Mouse (Mus musculus) heart, embryonic 12.5 days (tissue): Measurements from ENCODE around the gene Ajm1. TPM values are rescaled to one million over a fixed set of nuclear protein-coding genes. Genes with fewer than 3 reads are reported as not detected.

Experiments
- polyA plus RNA-seq: library from polyadenylated mRNA; unstranded; fragments of >200 nt; fragmentation: Nextera tagmentation; extraction: Ambion mirVana; gene quantifications from 2 replicates; pipeline ENCODE4 v1.2.1, GENCODE M21; 2016

The Ajm1 gene
- polyA plus RNA-seq, 1 experiment from 2014 or later = 0.46 TPM

Other genes with a start within 250 kb of the Ajm1 start
- 34.0 and 40.9 TPM in 2 replicates for gene Man1b1, start 249.4 kb downstream of the Ajm1 start, polyA plus RNA-seq
- 11.3 TPM in 2 replicates for gene Dpp7, start 225.4 kb downstream of the Ajm1 start, polyA plus RNA-seq
- 10.7 and 11.2 TPM in 2 replicates for gene Uap1l1, start 216.1 kb downstream of the Ajm1 start, polyA plus RNA-seq
- 18.5 and 20.0 TPM in 2 replicates for gene Sapcd2, start 209.4 kb downstream of the Ajm1 start, polyA plus RNA-seq
- 0.18 and 0.44 TPM in 2 replicates for gene Entpd2, start 185.9 kb downstream of the Ajm1 start, polyA plus RNA-seq
- 22.3 and 22.4 TPM in 2 replicates for gene Npdc1, start 182.4 kb downstream of the Ajm1 start, polyA plus RNA-seq
- not detected in 2 replicates for gene Fut7, start 158.5 kb downstream of the Ajm1 start, polyA plus RNA-seq
- 4.8 and 5.0 TPM in 2 replicates for gene Abca2, start 153.1 kb downstream of the Ajm1 start, polyA plus RNA-seq
- gene Clic3, start 124.9 kb downstream of the Ajm1 start, polyA plus RNA-seq = 1.1 and 1.4 TPM in 2 replicates
- gene Paxx, start 120.7 kb downstream of the Ajm1 start, polyA plus RNA-seq = 22.1 and 22.7 TPM in 2 replicates
- 2.4 and 2.6 TPM in 2 replicates for gene Ptgds, start 111.7 kb downstream of the Ajm1 start, polyA plus RNA-seq
- not detected in 2 replicates for gene Lcn12, start 87.8 kb downstream of the Ajm1 start, polyA plus RNA-seq
- gene Fbxw5, start 81.0 kb downstream of the Ajm1 start, polyA plus RNA-seq = 82.7 and 83.3 TPM in 2 replicates
- gene C8g, start 80.0 kb downstream of the Ajm1 start, polyA plus RNA-seq = 2.4 and 3.3 TPM in 2 replicates
- 21.1 and 22.3 TPM in 2 replicates for gene Traf2, start 34.8 kb downstream of the Ajm1 start, polyA plus RNA-seq
- gene Edf1, start 23.9 kb downstream of the Ajm1 start, polyA plus RNA-seq = 300 and 303 TPM in 2 replicates
- 1.2 and 3.5 TPM in 2 replicates for gene Mamdc4, start 6.9 kb downstream of the Ajm1 start, polyA plus RNA-seq
- 161 and 164 TPM in 2 replicates for gene Phpt1, start 6.5 kb downstream of the Ajm1 start, polyA plus RNA-seq
- gene Rabl6, start 26.8 kb upstream of the Ajm1 start, polyA plus RNA-seq = 48.6 and 49.2 TPM in 2 replicates
- gene Ccdc183, start 35.9 kb upstream of the Ajm1 start, polyA plus RNA-seq = 0.12 and 0.14 TPM in 2 replicates
- 15.3 and 17.8 TPM in 2 replicates for gene Tmem141, start 40.2 kb upstream of the Ajm1 start, polyA plus RNA-seq
- gene Fcna, start 46.3 kb upstream of the Ajm1 start, polyA plus RNA-seq = 0.63 and 1.1 TPM in 2 replicates
- not detected in 2 replicates for gene Lcn8, start 71.4 kb upstream of the Ajm1 start, polyA plus RNA-seq
- not detected in 2 replicates for gene Lcn5, start 76.2 kb upstream of the Ajm1 start, polyA plus RNA-seq
- gene Lcn6, start 95.0 kb upstream of the Ajm1 start, polyA plus RNA-seq = not detected in 2 replicates
- gene Lcn10, start 101.0 kb upstream of the Ajm1 start, polyA plus RNA-seq = not detected in 2 replicates
- not detected in 2 replicates for gene Obp2a, start 118.3 kb upstream of the Ajm1 start, polyA plus RNA-seq
- 57.5 and 58.9 TPM in 2 replicates for gene Bmyc, start 125.0 kb upstream of the Ajm1 start, polyA plus RNA-seq
- gene Obp2b, start 155.3 kb upstream of the Ajm1 start, polyA plus RNA-seq = not detected in 2 replicates
- not detected in 2 replicates for gene Lcn3, start 183.8 kb upstream of the Ajm1 start, polyA plus RNA-seq
- gene Lcn11, start 195.3 kb upstream of the Ajm1 start, polyA plus RNA-seq = not detected in 2 replicates
- not detected in 2 replicates for gene Gm13539, start 200.5 kb upstream of the Ajm1 start, polyA plus RNA-seq
- not detected in 2 replicates for gene Glt6d1, start 234.1 kb upstream of the Ajm1 start, polyA plus RNA-seq
- gene Lcn9, start 241.4 kb upstream of the Ajm1 start, polyA plus RNA-seq = not detected in 2 replicates